Mouse (Mus musculus) G1E (cell line): ENCODE results near the gene Ltbr. TPM values are rescaled to one million over a fixed set of nuclear protein-coding genes. Genes with fewer than 3 reads are reported as not detected.
"Not testable (repeated sequence)": the region's sequence is repeated elsewhere in the genome, so short reads cannot be mapped to it uniquely, and the experiment has no call there.

Experiments
- ATAC-seq: 2 replicates; pipeline ENCODE4 v1.8.0; 2016; ENCODE audit warnings: mild to moderate bottlenecking; ENCODE audit not compliant: insufficient number of reproducible peaks, poor library complexity, low FRiP score, severe bottlenecking; ENCODE audit errors: extremely low read depth
- DNase-seq: peaks from one replicate; pipeline ENCODE4 v3.0.0; 2012; ENCODE audit warnings: low spot score
- H3K27me3 ChIP-seq: 2 replicates; pipeline ENCODE4 v1.6.1; 2012; ENCODE audit warnings: mild to moderate bottlenecking, low read length, inconsistent platforms; ENCODE audit not compliant: insufficient read depth
- H3K36me3 ChIP-seq: replicated peaks from 2 replicates; pipeline ENCODE3; 2012; ENCODE audit warnings: mild to moderate bottlenecking, inconsistent platforms
- H3K4me1 ChIP-seq: 2 replicates; pipeline ENCODE4 v1.6.1; 2012; ENCODE audit warnings: low read depth, low read length, inconsistent platforms, mixed read lengths; ENCODE audit not compliant: insufficient read depth
- H3K4me3 ChIP-seq: 2 replicates; pipeline ENCODE4 v1.5.1; 2012; ENCODE audit warnings: low read depth, mild to moderate bottlenecking, inconsistent platforms, low read length, moderate library complexity, mixed read lengths
- H3K9me3 ChIP-seq: replicated peaks from 2 replicates; pipeline ENCODE4 v1.6.1; 2012; ENCODE audit warnings: inconsistent platforms
- CTCF ChIP-seq: IDR thresholded peaks from 2 replicates; pipeline ENCODE4 v1.5.1; 2012; ENCODE audit warnings: low read depth, low read length, inconsistent platforms, mixed read lengths
- GATA1 ChIP-seq: IDR thresholded peaks from 2 replicates; pipeline ENCODE4 v1.6.1; 2012; ENCODE audit warnings: borderline replicate concordance, low read length, inconsistent platforms, mixed read lengths
- GATA2 ChIP-seq: IDR thresholded peaks from 2 replicates; pipeline ENCODE4 v1.6.1; 2012; ENCODE audit warnings: low read depth, low read length, inconsistent platforms, borderline replicate concordance
- POLR2AphosphoS5 ChIP-seq: IDR thresholded peaks from 2 replicates; pipeline ENCODE4 v1.6.1; 2012; ENCODE audit warnings: low read depth, low read length, inconsistent platforms; ENCODE audit not compliant: insufficient replicate concordance
- TAL1 ChIP-seq: conservative IDR thresholded peaks from 2 replicates; pipeline ENCODE4 v1.6.1; 2012; ENCODE audit warnings: low read depth, low read length, inconsistent platforms, mixed read lengths
- polyA plus RNA-seq: library from polyadenylated mRNA; stranded (reverse); fragments of >175 nt; gene quantifications from 2 replicates; pipeline ENCODE4 v1.2.3, GENCODE M21; 2012
- total RNA-seq, 2 experiments: library from RNA; stranded (forward) in 1 of 2; stranded (reverse) in 1 of 2; fragments of 200-1000 nt in 1 of 2; fragments of >200 nt in 1 of 2; fragmentation: Nextera tagmentation in 1 of 2; gene quantifications; 2 replicates each; pipeline ENCODE4 v1.2.3; 2014 to 2017

The Ltbr gene
- total and polyA plus RNA-seq, 3 experiments = not detected

GRCm38 (mm10) chr6:125285890-125286289 lies 27.8 kb downstream of the Ltbr start, which contains the start of gene Tuba3a:
Gene Tuba3a (minus strand): TSS chr6:125286042.
- H3K9me3 ChIP-seq = no peaks in the 10 kb centered on the region
- no peak for ATAC-seq
- no peak for DNase-seq
- TF ChIP-seq CTCF (no peak), GATA2 (no peak), POLR2AphosphoS5 (no peak), TAL1 (no peak), GATA1 (no peak)
- no peaks in the 10 kb centered on the region; the same call in 1 of the 2 replicates for H3K27me3 ChIP-seq
- H3K36me3 ChIP-seq = no peaks in the 10 kb centered on the region
- H3K4me3 ChIP-seq = no peak within 1 kb of the TSS
- no peaks in the 10 kb centered on the region for H3K4me1 ChIP-seq

GRCm38 (mm10) chr6:125284751-125285150 lies 28.9 kb downstream of the Ltbr start:
- Histone ChIP-seq H3K4me1 (no peaks in the 10 kb centered on the region), H3K4me3 (no peak overlapping the region), H3K36me3 (no peaks in the 10 kb centered on the region), H3K9me3 (no peaks in the 10 kb centered on the region), H3K27me3 (no peaks in the 10 kb centered on the region; the same call in 1 of the 2 replicates)
- no peak for TF ChIP-seq GATA2
- no peak for TF ChIP-seq CTCF
- TF ChIP-seq TAL1 = no peak
- no peak for TF ChIP-seq POLR2AphosphoS5
- no peak for TF ChIP-seq GATA1
- ATAC-seq (no peak), DNase-seq (no peak)

- no peak for TF ChIP-seq GATA2
- no peak for TF ChIP-seq CTCF
- TF ChIP-seq TAL1 = no peak
- TF ChIP-seq POLR2AphosphoS5 = no peak
- no peak for TF ChIP-seq GATA1
- Histone ChIP-seq H3K36me3 (no peaks in the 10 kb centered on the region), H3K9me3 (no peaks in the 10 kb centered on the region), H3K4me1 (no peaks in the 10 kb centered on the region), H3K4me3 (no peak overlapping the region), H3K27me3 (no peaks in the 10 kb centered on the region; the same call in 1 of the 2 replicates)
- DNase-seq = no peak
- ATAC-seq = no peak
These were observed 29.4 kb downstream of the Ltbr start for GRCm38 (mm10) chr6:125284250-125284649.

- H3K9me3 ChIP-seq, H3K4me1 ChIP-seq, H3K27me3 ChIP-seq, H3K36me3 ChIP-seq, H3K4me3 ChIP-seq, DNase-seq, ATAC-seq: not testable (repeated sequence)
These were observed 31.0 kb downstream of the Ltbr start for GRCm38 (mm10) chr6:125282721-125283120.

- DNase-seq (no peak), ATAC-seq (no peak)
- no peak for TF ChIP-seq GATA2
- no peak for TF ChIP-seq TAL1
- no peak for TF ChIP-seq POLR2AphosphoS5
- no peak for TF ChIP-seq CTCF
- TF ChIP-seq GATA1 = no peak
- H3K4me3 ChIP-seq = no peak overlapping the region
- H3K27me3 ChIP-seq = peaks cover 3% of the 10 kb centered on the region; the same call in 1 of the 2 replicates
- H3K9me3 ChIP-seq = no peaks in the 10 kb centered on the region
- H3K36me3 ChIP-seq = no peaks in the 10 kb centered on the region
- H3K4me1 ChIP-seq = no peaks in the 10 kb centered on the region
These were observed 34.0 kb downstream of the Ltbr start for GRCm38 (mm10) chr6:125279729-125280128.

GRCm38 (mm10) chr6:125274841-125275563 lies 38.7 kb downstream of the Ltbr start:
- TF ChIP-seq POLR2AphosphoS5 (no peak), CTCF (no peak), GATA1 (no peak), GATA2 (no peak), TAL1 (no peak)
- Histone ChIP-seq H3K4me3 (no peak overlapping the region), H3K36me3 (no peaks in the 10 kb centered on the region), H3K9me3 (no peaks in the 10 kb centered on the region), H3K4me1 (peaks cover 20% of the 10 kb centered on the region), H3K27me3 (peaks cover 7% of the 10 kb centered on the region; the same call in 1 of the 2 replicates)
- ATAC-seq (no peak), DNase-seq (no peak)
